Mouse (Mus musculus) G1E (cell line): Measurements from ENCODE around the gene Cldn15.

Experiments
- CTCF ChIP-seq: IDR thresholded peaks from 2 replicates; pipeline ENCODE4 v1.5.1; 2012; ENCODE audit warnings: low read depth, low read length, inconsistent platforms, mixed read lengths
- GATA2 ChIP-seq: IDR thresholded peaks from 2 replicates; pipeline ENCODE4 v1.6.1; 2012; ENCODE audit warnings: low read depth, low read length, inconsistent platforms, borderline replicate concordance
- TAL1 ChIP-seq: conservative IDR thresholded peaks from 2 replicates; pipeline ENCODE4 v1.6.1; 2012; ENCODE audit warnings: low read depth, low read length, inconsistent platforms, mixed read lengths

DNA sequence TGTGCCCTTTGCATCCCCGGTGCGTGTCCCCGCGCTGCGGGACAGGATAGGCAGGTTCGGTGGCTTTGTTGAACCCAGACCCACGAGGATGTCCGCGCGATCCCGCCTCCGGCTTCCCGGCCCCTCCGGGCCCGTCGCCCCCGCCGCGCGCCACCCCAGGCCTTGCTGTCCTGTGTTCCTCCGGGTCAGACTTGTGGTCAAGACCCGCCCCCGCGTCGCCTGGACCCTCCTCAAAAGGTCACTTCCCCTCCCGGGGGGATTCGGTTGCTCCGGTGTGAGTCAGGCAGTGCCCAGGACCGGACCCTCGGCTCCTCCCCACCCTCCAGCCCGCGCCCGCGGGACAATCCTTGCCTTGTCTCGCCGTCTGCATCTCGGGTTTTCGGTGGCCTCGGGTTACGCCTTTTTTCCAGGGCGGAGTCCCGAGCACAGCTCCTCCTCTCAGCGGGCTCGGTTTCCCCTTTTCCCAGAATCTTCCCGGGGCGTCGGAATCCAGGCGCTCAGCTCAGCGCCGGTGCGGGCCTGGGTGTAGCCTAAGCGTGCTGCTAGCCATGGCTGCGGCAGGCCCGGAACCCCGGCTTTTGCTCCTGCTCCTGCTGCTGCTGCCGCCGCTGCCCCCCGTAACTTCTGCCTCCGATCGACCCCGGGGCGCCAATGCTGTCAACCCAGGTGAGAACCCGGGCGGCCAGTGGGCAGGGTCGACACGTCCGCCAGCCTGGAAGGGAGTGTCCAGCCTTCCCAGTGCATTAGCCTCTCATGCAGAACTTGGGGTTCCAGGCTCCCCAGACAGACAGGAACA is 20.9 kb downstream of the Cldn15 start:
- TF ChIP-seq CTCF (no peak), GATA2 (no peak), TAL1 (no peak)
